Mouse (Mus musculus) cerebellum, postnatal 36 days (tissue): ENCODE results near the gene Lzts2.

Experiments used
- DNase-seq, 2 experiments: peaks; one replicate each; pipeline ENCODE4 v3.0.0; 2021 to 2022; ENCODE audit warnings: mixed read lengths in 2 of 2

Lzts2 gene

DNA sequence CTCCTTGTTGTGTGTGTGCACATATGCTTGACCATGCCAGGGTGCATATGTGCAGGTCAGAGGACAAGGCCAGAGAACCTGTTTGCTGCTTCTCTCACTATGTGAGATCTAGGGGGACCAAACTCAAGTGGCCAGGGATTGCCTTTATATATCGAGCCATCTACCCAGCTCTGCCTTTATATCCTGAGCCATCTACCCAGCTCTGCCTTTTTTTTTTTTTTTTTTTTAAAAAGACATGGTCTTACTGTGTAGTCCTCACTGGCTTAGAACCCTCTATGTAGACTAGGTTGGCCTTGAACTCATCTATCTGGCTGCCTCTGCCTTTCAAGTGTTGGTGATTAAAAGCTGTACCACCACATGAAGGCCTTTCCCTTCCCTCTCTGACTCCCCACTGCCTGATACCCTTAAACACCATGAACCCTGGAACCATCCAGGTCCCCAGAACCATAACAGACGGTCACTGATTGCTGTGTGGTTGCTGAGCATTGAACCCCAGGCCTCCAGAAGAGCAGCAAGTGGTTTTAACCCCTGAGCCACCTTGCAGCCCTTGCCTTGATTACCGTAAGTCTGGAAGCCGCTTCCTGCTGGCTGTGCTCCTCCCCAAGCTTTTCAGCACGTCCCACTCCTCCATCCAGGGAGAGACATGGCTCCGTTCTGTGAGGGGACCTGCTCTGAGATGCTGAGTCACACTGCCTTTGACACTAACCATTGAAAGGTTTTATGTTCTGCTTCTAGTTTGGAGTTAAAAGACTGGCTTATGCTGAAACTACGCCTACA lies 10.3 kb upstream of the Lzts2 start:
- no peak for DNase-seq

DNA sequence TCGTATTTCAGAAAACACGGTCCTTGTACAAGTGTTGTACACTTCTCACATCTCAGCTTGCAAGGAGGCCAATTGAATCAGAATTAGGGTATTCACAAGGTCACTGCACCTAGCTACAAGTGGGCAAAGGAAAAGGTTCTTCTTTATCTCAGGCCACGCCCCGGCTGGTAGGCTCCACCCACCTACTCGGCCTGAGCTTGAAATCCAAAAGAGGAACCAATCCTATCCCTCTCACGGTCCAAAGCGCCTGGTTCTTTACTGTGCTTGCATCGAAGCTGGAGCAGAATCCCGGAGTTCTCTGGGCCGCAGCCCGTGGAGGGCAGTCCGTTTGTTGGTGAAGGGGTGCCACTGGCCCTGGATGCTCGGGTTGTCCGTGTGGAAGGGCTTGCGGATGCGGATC lies 8.8 kb upstream of the Lzts2 start, which contains the start of gene Twnk:
TSS of gene Twnk (plus strand) at position 220 of the 400 bp plus-strand sequence.
- no peak for DNase-seq

DNA sequence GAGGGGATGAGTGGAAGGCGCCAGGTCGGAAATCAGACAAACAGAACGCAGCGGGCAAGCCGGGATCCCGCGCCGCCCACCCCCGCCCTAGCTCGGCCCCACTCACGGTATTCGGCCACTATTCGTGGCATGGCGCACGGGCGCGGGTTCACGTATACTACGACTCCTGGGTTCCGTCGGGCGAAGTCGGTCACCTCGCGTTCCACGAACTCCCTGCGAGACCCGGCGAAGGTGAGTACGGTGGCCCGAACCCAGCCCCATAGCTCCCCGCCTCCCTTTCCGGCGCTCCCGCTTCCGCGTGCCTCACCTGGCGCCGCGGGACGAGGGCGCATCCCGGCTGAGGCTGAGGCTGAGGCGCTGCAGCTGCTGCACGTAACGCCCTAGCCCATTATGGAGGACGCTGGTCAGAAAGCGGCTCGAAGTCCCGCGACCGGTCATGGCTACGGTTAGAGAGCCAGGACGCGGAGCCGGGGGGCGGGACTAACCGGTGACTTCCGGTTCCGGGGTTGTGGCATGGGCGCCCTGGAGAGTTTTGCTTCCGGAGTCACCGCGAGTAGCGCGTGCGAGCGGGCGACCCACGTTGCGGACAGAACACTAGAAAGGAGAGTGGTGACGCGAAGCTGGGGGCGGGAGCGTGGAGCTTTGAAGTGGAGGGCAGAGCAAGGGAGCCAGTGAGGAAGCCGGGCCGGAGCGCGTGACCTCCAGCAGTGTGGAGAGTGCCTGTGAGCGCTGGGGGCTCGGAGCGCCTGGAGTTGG lies 8.1 kb upstream of the Lzts2 start, which contains the start of gene Mrpl43:
TSS of gene Mrpl43 (minus strand) at position 486 of the 756 bp plus-strand sequence.
- peak; percentile 98 for DNase-seq

DNA sequence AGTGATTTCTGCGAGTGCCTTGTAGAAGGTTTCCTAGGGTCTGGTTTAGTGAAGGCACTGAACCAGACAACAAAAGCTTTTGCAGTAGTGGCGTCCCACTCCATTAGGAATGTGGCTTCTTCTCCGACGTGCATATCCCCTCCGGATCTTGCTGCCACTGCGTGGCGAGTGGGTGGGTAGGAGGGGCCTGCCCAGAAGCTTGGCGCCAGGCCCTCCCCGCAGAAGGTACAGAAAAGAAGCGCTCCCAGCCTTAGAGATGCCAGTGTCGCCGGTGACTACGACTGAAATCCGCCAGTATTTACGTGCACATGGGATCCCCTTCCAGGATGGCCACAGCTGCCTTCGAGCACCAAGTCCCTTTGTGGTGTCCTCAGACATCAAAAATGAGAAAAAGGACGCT lies 7.2 kb upstream of the Lzts2 start:
- no peak for DNase-seq

DNA sequence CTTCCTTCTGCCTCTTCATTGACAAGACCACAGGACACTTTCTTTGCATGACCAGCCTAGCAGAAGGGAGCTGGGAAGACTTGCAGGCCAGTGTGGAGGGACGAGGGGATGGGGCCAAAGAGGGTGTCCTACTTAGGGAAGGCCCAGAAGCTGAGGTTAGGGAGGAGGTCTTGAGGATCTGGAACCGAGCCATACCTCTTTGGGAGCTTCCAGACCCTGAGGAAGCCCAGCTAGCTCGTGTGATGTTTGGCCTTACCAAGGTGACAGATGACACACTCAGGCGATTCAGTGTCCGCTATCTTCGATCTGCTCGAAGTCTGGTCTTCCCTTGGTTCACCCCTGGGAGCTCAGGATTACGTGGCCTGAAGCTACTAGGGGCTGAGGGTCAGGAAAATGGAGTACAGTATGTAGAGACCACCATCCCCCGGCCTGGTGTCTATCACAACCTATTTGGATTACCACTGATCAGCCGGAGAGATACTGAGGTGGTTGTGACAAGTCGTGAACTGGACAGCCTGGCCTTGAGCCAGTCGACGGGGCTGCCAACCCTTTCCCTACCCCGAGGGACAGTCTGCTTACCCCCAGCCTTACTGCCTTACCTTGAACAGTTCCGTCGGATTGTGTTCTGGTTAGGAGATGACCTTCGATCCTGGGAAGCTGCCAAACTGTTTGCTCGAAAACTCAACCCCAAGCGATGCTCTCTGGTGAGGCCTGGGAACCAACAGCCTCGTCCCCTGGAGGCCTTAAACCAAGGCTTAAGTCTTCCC lies 6.6 kb upstream of the Lzts2 start:
- DNase-seq: no peak

DNA sequence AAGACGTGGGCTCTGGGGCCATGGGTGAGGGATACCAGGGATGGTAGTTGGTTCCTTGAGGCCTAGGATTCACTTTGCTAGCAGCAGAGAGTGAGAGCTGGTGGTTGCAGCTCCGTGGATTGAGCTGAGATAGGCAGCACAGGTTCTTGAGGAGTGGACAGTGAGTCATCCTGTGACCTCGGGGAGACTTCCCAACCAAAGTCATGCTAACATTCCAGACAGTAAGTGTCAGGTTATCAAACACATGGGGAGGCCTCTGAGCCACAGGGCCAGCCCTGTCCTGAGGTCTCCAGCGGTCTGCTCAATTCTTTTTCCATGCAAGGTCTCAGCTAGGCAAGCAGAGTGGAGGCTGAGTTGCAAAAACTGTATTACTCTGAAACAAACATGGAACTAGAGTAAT lies 3.6 kb upstream of the Lzts2 start:
- no peak for DNase-seq

DNA sequence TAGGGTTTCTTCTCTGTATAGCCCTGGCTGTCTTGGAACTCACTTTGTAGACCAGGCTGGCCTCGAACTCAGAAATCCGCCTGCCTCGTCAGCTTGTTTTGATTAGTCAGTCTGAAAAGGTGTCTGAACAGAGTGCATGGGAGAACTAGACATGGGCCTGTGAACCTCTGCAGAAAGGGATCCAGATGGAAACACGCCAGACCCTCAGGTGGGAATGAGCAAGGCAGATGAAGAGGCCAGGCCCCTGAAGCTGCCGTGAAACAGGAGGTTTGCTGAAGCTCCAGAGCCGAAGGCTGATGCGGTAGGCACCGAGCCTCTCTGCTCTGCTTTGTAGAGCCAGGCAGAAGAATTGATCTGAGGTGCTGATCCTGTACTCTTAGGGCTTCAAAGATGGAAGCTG lies 2.0 kb upstream of the Lzts2 start:
- no peak for DNase-seq

DNA sequence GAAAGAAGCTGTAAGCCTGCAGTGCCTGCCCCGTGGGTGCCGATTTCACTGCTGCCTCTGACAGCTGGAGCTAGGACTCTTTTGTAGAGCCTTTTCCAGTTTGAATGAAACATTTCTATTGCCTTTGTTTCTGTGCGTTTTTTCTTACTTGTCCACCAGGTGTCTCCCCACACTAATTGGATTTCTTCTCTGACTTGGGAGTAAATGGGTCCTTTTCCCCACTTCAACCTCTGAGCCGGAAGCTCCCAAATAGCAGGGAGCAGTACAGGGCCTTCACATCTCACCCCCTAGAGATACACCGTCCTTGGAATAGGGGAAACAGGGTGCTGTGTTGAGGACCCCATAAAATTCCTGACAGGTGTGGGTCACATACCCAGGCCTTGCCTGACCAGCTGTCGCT lies 1.6 kb upstream of the Lzts2 start:
- peak in 1 of 2 experiments; percentile 49 for DNase-seq

DNA sequence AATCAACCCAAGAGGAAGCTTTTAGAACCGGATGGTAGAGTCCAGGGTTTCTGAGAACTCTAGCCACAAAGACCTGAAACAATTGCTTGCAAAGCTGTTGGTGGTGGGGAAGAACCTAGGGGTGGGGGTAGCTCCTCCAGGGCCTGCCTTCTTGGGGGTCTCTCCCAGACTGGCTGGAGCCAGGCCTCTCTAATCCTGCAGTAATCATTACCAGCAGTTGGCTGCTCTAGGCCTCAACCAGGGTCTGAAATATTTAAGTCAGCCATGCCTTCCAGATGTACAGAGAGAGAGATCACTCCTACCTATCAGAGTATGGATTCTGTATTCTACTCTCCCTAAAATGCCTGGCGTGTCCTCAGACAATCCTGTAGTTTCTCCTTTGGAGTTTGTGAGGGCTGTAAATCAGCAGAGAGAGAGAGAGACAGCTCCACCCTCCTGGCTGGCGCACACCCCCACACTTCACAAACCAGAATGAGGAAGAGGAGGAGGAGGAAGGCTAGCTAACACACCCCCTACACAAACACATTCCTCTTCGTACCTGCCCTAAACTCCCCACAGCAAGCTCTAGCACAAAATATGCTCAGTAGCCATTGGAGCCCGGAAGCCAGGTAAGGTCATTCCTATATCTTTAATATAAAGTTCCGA lies 511 bp upstream of the Lzts2 start:
- no peak for DNase-seq

DNA sequence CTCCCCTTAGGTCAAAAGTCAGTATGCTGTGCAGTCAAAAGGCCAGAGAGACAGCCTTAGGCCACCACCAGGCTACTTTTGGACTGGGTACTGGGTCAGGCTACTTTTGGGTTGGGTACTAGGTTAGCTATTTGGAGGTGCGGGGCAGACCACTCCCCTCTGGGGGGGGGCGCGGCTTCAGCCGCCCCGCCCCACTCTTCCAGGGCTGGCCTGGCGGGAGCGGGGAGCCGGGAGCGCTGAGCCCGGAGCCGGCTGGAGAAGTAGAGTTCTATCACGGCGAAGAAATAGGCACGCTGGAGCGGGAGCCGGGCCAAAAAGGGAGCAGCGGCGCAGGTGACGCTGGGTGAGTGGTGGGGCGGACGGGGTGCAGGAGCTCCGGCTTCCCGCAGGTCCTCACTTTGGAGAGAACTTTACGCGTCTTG lies 778 bp downstream of the Lzts2 start:
- peak; percentile 65 to 66 for DNase-seq

DNA sequence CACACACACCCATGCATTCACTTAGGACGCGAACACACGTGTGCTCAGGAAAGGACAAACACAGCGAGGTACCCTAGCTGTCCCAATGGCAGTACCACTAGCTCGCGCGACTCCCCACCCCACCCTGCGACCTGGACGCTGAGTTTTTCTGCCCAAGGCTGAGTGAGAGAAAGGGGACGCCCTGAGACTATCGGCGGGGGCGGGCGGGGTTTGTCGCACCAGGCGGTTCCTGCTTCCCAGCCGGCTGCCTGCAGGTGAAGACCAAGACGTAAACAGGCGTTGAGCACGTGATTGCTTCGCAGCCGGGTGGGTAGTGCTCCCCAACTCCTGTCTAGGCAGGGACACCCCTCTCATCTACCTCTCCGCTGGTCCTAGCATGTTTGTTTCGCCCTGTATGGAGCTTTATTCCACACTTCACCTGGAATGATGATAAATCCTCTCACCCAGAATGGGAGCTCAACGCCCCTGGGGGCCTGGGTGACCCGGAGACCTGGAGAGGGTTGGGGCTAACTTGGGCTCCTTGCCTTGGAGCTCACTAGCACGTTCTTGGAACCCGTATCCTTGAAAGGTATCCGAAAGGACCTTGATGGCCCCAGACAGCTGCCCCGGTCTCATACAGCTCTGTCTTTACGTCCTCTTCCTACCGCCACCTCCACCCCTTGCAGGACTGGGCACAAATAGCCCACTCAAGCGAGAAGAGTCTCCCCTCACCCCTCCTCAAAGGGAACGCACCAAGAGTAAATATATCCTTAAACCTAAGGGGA lies 1.5 kb downstream of the Lzts2 start:
- peak; percentile 71 to 74 for DNase-seq

DNA sequence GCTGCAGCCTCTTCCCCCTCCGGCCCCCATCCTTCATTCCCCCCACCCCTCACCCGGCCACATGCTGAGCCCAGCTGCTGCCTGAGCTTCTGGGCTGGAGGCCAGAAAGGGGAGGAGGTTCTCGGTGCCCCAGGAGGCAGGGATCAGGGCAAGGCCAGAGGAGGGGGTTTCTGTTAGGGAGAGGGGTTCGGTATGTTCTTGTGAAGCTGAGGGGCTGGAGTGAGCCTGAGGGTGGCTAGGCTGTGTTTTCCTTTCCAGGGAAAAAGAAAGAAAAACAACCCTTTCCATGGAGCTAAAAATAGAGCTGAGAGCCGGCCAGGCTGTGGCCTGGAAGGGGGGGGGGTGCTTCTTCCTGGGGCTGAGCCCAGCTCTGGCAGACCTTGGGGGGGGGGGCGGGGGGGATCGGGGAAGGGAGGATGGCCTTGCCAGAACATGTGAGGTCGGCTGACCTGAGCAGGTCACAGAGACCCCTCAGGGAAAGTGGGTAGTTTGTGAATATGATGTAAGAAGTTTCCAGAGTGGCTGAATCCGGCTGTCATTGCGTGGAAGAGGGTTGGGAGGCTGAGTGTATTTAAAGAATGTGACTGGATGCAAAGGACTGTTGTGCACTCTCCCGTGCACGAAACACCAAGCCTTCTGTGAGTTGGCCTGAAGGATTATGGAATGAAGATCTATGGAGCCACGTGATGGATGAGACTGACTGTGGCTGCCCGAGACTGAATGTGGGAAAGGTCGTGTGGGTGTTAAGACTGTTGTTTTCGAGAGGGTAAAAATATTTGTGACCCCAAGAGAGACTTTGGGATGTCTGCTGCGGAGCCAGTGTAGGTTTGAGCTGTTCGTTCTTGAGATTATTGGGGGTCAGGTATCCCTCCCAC lies 2.4 kb downstream of the Lzts2 start:
- DNase-seq: peak; percentile 82 to 83

DNA sequence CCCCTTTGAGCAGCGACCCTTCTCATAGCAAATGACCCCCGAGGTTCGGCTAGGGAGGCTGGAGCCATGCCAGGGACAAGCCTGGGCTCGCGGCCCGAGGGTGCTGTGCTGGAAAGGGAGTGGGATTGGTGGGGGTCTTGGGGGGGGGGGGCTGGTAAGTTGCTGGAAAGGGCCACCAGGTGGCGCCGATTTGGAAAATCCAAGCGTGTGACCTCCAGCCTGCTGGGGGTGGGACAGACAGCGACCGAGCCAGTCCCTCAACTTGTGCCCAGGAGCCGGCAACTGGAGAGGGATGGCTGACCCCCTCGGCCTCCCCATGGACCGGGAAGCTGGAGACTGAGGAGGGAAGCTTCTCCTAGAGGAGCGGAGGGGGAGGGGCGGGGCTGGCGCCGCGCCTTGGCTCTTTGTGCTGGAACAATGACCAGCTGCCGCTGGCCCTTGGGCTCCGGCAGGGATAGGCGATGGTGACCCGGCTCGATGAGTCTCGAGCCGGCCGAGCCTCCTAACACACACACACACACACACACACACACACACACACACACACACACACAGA lies 3.1 kb downstream of the Lzts2 start:
- DNase-seq: peak; percentile 85

DNA sequence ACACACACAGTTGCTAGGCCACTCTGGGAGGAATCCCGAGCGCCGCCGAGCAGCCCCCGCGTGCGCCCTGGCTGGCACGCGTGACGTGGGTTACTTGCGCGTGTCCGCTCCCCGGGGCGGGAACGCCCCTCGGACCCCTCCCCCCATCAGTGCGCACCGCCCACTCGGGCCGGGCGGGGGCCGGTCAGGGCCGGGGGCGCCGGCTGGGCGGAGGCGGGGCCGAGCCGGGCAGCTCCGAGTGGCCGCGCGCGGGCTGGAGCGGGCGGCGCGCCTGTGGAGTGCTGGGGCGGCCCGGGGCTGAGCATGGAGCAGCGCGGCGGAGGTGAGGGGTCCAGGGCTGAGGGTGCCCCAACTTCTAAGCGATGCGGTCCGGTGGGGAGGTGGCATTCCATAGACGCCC lies 3.7 kb downstream of the Lzts2 start:
- DNase-seq: peak; percentile 66 to 80

DNA sequence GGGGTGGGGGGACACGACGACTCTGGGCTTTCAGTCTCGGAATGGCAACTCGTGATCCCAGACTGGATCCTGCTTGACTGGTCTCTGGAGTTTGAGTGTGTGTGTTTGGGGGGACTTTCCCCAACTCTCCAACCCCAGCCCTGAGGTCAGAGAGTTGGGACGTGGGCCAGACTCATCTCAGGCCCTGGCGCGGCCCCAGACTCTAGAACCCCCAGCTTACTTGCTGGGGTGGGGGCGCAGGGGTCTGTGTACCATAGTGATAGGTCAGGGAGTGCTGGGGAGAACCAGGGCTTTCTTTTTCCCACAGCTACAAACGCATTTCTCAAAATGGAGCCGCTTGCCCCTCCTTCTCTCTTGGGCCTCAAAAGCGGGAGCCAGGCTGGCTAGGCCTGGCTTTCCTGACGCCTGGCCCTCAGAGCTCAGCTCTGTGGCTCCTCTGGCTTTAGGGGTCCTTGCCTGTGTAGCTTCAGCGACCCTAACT lies 4.2 kb downstream of the Lzts2 start:
- peak; percentile 34 to 38 for DNase-seq

DNA sequence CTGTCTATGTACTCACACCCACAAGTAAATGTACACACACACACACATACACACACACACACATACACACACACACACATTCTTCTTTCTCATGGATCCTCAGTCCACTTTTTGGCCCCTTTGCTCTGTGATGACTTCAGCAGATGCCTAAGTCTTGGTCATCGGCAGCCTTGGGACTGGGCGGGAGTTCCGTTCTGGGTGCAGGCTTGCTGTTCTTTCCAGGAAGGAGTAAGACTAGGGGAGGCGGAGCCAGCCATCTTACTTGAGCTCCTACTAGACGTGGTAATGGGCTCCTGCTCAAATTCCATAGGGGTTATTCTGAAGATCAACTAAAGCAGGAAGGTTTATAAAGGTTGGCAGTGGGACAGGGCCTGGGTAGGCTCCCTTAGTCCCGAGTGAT lies 6.1 kb downstream of the Lzts2 start:
- no peak for DNase-seq

DNA sequence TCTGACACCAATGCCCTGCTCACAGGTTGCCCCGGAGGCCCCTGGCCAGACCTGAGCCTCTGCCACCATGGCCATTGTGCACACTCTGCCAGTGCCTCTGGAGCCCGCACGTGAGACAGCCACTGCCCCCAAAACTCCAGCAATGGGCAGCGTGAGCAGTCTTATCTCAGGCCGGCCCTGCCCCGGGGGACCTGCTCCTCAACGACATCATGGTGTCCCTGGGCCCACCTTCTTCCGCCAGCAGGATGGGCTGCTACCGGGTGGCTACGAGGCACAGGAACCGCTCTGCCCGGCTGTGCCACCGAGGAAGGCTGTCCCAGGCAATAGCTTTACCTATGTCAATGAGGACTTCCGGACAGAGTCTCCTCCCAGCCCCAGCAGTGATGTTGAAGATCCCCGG lies 7.1 kb downstream of the Lzts2 start:
- no peak for DNase-seq

DNA sequence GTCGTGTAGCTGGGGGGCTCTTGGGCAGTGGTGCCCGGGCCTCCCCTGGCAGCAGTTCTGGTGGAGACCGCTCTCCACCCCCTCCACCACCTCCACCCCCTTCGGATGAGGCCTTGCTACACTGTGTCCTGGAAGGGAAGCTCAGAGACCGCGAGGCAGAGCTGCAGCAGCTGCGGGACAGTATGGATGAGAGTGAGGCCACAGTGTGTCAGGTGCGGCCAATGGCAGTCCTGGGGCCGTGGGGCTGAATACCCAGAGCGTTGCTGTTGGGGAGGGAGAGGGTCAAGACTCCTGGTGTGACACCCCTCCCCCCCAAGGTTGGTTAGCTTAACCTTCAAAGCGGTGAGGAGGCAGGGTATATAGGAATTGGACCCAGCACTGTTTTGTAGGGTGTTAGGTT lies 9.8 kb downstream of the Lzts2 start:
- no peak for DNase-seq

DNA sequence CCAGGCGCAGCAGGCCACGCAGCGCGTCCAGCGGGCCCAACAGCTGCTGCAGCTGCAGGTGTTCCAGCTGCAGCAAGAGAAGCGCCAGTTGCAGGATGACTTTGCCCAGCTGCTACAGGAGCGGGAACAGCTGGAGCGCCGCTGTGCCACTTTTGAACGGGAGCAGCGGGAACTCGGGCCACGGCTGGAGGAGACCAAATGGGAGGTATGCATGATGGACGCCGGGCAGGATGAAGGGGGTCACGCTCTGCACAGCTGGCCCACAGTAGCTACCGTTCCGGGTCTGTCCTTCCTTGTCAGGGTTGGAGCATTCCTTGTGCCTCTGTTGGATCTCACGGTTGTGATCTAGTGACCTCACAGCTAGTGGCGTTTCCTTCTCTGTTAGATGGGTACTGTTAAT lies 10.6 kb downstream of the Lzts2 start:
- no peak for DNase-seq

DNA sequence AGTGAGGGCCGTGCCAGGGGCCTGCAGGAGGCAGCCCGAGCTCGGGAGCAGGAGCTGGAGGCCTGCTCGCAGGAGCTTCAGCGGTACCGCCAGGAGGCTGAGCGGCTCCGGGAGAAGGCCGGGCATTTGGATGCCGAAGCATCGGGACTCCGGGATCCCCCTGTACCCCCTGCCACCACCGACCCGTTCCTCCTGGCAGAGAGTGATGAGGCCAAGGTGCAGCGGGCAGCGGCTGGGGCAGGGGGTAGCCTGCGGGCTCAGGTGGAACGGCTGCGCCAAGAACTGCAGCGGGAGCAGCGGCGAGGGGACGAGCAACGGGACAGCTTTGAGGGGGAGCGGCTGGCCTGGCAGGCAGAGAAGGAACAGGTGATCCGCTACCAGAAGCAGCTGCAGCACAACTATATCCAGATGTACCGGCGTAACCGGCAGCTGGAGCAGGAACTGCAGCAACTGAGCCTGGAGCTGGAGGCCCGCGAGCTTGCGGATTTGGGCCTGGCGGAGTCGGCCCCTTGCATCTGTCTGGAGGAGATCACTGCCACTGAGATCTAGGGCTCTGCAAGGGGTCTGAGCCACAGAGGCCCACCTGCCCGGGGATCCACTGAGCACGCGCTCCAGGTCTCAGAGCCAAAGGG lies 11.8 kb downstream of the Lzts2 start:
- DNase-seq: peak in 1 of 2 experiments; percentile 22
